Mouse (Mus musculus): ENCODE measurements at regions not wholly inside any gene's neighbourhood (a gene's known extent, or its start where the extent isn't known, plus 50 kb on each side); places are given as distances from the start of the nearest gene placed in this dataset.

GRCm38 (mm10) chr12:27037922-27038321 is 304.5 kb downstream of the Sox11 start:
- Histone ChIP-seq H3K4me2 (ENCODE audit: low read length) (no peak overlapping the region), H3K27me3 (replicated peaks; ENCODE audit: control insufficient read depth, insufficient read depth, low read length) (no peaks in the 10 kb centered on the region), H3K4me1 (replicated peaks; ENCODE audit: control insufficient read depth, insufficient read depth, low read length) (no peaks in the 10 kb centered on the region), H3K4me3 (replicated peaks; ENCODE audit: low read length) (no peak overlapping the region), H3K27ac (ENCODE audit: low read length) (no peak overlapping the region), H3K9ac (replicated peaks; ENCODE audit: low read depth, low read length) (no peak overlapping the region), H3K36me3 (ENCODE audit: control insufficient read depth, insufficient read depth) (no peaks in the 10 kb centered on the region), H3K9me3 (ENCODE audit: control insufficient read depth, low read length) (no peaks in the 10 kb centered on the region)
- WGBS = 73% methylated on average over 2 of the region's 2 CpGs
- ATAC-seq = no peak

- Histone ChIP-seq H3K4me1 (replicated peaks; ENCODE audit: control insufficient read depth, insufficient read depth, low read length) (peaks cover 11% of the 10 kb centered on the region), H3K9me3 (ENCODE audit: control insufficient read depth, low read length) (no peaks in the 10 kb centered on the region), H3K27ac (ENCODE audit: low read length) (peak overlapping the region; percentile 20; the same call in 1 of the 2 replicates), H3K9ac (replicated peaks; ENCODE audit: low read depth, low read length) (no peak overlapping the region), H3K27me3 (replicated peaks; ENCODE audit: control insufficient read depth, insufficient read depth, low read length) (no peaks in the 10 kb centered on the region), H3K36me3 (ENCODE audit: control insufficient read depth, insufficient read depth) (no peaks in the 10 kb centered on the region), H3K4me3 (replicated peaks; ENCODE audit: low read length) (no peak overlapping the region), H3K4me2 (ENCODE audit: low read length) (no peak overlapping the region)
- ATAC-seq = no peak; the same call in 1 of the 2 replicates
- WGBS = 50% methylated on average over 4 of the region's 4 CpGs
Observed at GRCm38 (mm10) chr12:27019751-27020150, 322.6 kb downstream of the Sox11 start.

GRCm38 (mm10) chr12:27018366-27018765 is 324.0 kb downstream of the Sox11 start:
- no peaks in the 10 kb centered on the region for H3K27me3 ChIP-seq (replicated peaks; ENCODE audit: control insufficient read depth, insufficient read depth, low read length)
- no peak overlapping the region for H3K4me2 ChIP-seq (ENCODE audit: low read length)
- 42% methylated on average over 7 of the region's 7 CpGs for WGBS
- H3K9me3 ChIP-seq (ENCODE audit: control insufficient read depth, low read length) = no peaks in the 10 kb centered on the region
- no peak overlapping the region; the same call in 1 of the 2 replicates for H3K9ac ChIP-seq (replicated peaks; ENCODE audit: low read depth, low read length)
- H3K4me1 ChIP-seq (replicated peaks; ENCODE audit: control insufficient read depth, insufficient read depth, low read length) = peaks cover 11% of the 10 kb centered on the region
- H3K4me3 ChIP-seq (replicated peaks; ENCODE audit: low read length) = no peak overlapping the region
- no peak for ATAC-seq
- no peak overlapping the region for H3K27ac ChIP-seq (ENCODE audit: low read length)
- no peaks in the 10 kb centered on the region for H3K36me3 ChIP-seq (ENCODE audit: control insufficient read depth, insufficient read depth)

- H3K4me1 ChIP-seq (replicated peaks; ENCODE audit: control insufficient read depth, insufficient read depth, low read length) = no peaks in the 10 kb centered on the region
- no peak overlapping the region for H3K9ac ChIP-seq (replicated peaks; ENCODE audit: low read depth, low read length)
- H3K4me2 ChIP-seq (ENCODE audit: low read length) = no peak overlapping the region
- H3K27ac ChIP-seq (ENCODE audit: low read length) = no peak overlapping the region
- H3K27me3 ChIP-seq (replicated peaks; ENCODE audit: control insufficient read depth, insufficient read depth, low read length) = no peaks in the 10 kb centered on the region
- no peaks in the 10 kb centered on the region for H3K9me3 ChIP-seq (ENCODE audit: control insufficient read depth, low read length)
- H3K4me3 ChIP-seq (replicated peaks; ENCODE audit: low read length) = no peak overlapping the region
- no peaks in the 10 kb centered on the region for H3K36me3 ChIP-seq (ENCODE audit: control insufficient read depth, insufficient read depth)
- ATAC-seq = peak; percentile 26; the same call in 1 of the 2 replicates
Observed at GRCm38 (mm10) chr12:26999287-26999686, 343.1 kb downstream of the Sox11 start.

- Histone ChIP-seq H3K4me1 (replicated peaks; ENCODE audit: control insufficient read depth, insufficient read depth, low read length) (peaks cover 4% of the 10 kb centered on the region; the same call in 1 of the 2 replicates), H3K9me3 (ENCODE audit: control insufficient read depth, low read length) (no peaks in the 10 kb centered on the region), H3K4me3 (replicated peaks; ENCODE audit: low read length) (no peak overlapping the region), H3K27me3 (replicated peaks; ENCODE audit: control insufficient read depth, insufficient read depth, low read length) (no peaks in the 10 kb centered on the region), H3K36me3 (ENCODE audit: control insufficient read depth, insufficient read depth) (no peaks in the 10 kb centered on the region), H3K4me2 (ENCODE audit: low read length) (no peak overlapping the region), H3K27ac (ENCODE audit: low read length) (no peak overlapping the region), H3K9ac (replicated peaks; ENCODE audit: low read depth, low read length) (no peak overlapping the region)
- 14% methylated on average over 8 of the region's 8 CpGs for WGBS
- ATAC-seq = peak; percentile 89
Observed at GRCm38 (mm10) chr12:26976284-26977065, 365.9 kb downstream of the Sox11 start.

- Histone ChIP-seq H3K9ac (replicated peaks; ENCODE audit: low read depth, low read length) (no peak overlapping the region), H3K36me3 (ENCODE audit: control insufficient read depth, insufficient read depth) (no peaks in the 10 kb centered on the region)
- WGBS = 88% methylated on average over 4 of the region's 4 CpGs
Observed at GRCm38 (mm10) chr12:26972495-26973113, 369.8 kb downstream of the Sox11 start.

GRCm38 (mm10) chr12:26967018-26967737 is 375.2 kb downstream of the Sox11 start:
- Histone ChIP-seq H3K27ac (ENCODE audit: low read length) (peak overlapping the region; percentile 0; the same call in 1 of the 2 replicates), H3K36me3 (ENCODE audit: control insufficient read depth, insufficient read depth) (no peaks in the 10 kb centered on the region), H3K27me3 (replicated peaks; ENCODE audit: control insufficient read depth, insufficient read depth, low read length) (no peaks in the 10 kb centered on the region), H3K4me2 (ENCODE audit: low read length) (no peak overlapping the region), H3K4me3 (replicated peaks; ENCODE audit: low read length) (no peak overlapping the region), H3K9me3 (ENCODE audit: control insufficient read depth, low read length) (no peaks in the 10 kb centered on the region), H3K9ac (replicated peaks; ENCODE audit: low read depth, low read length) (no peak overlapping the region), H3K4me1 (replicated peaks; ENCODE audit: control insufficient read depth, insufficient read depth, low read length) (peaks cover 5% of the 10 kb centered on the region)
- 47% methylated on average over 16 of the region's 16 CpGs for WGBS
- ATAC-seq = no peak

More at GRCm38 (mm10) chr12:26972495-26973113, 369.8 kb downstream of the Sox11 start:
- Histone ChIP-seq H3K9me3 (ENCODE audit: control insufficient read depth, low read length) (no peaks in the 10 kb centered on the region), H3K4me3 (replicated peaks; ENCODE audit: low read length) (no peak overlapping the region), H3K27ac (ENCODE audit: low read length) (no peak overlapping the region), H3K4me2 (ENCODE audit: low read length) (no peak overlapping the region), H3K27me3 (replicated peaks; ENCODE audit: control insufficient read depth, insufficient read depth, low read length) (no peaks in the 10 kb centered on the region), H3K4me1 (replicated peaks; ENCODE audit: control insufficient read depth, insufficient read depth, low read length) (peaks cover 4% of the 10 kb centered on the region; the same call in 1 of the 2 replicates)
- ATAC-seq = no peak

- no peak overlapping the region for H3K4me2 ChIP-seq (ENCODE audit: low read length)
- H3K36me3 ChIP-seq (ENCODE audit: control insufficient read depth, insufficient read depth) = no peaks in the 10 kb centered on the region
- H3K4me3 ChIP-seq (replicated peaks; ENCODE audit: low read length) = no peak overlapping the region
- no peak for ATAC-seq
- H3K9ac ChIP-seq (replicated peaks; ENCODE audit: low read depth, low read length) = no peak overlapping the region
- H3K27me3 ChIP-seq (replicated peaks; ENCODE audit: control insufficient read depth, insufficient read depth, low read length) = no peaks in the 10 kb centered on the region
- H3K9me3 ChIP-seq (ENCODE audit: control insufficient read depth, low read length) = no peaks in the 10 kb centered on the region
- peaks cover 5% of the 10 kb centered on the region for H3K4me1 ChIP-seq (replicated peaks; ENCODE audit: control insufficient read depth, insufficient read depth, low read length)
- no peak overlapping the region for H3K27ac ChIP-seq (ENCODE audit: low read length)
Observed at GRCm38 (mm10) chr12:26963917-26964316, 378.5 kb downstream of the Sox11 start.

GRCm38 (mm10) chr12:26939831-26940230 is 402.5 kb downstream of the Sox11 start:
- Histone ChIP-seq H3K27ac (ENCODE audit: low read length) (no peak overlapping the region), H3K27me3 (replicated peaks; ENCODE audit: control insufficient read depth, insufficient read depth, low read length) (no peaks in the 10 kb centered on the region), H3K4me2 (ENCODE audit: low read length) (no peak overlapping the region), H3K4me3 (replicated peaks; ENCODE audit: low read length) (no peak overlapping the region), H3K9me3 (ENCODE audit: control insufficient read depth, low read length) (peaks cover 3% of the 10 kb centered on the region; the same call in 1 of the 2 replicates), H3K36me3 (ENCODE audit: control insufficient read depth, insufficient read depth) (no peaks in the 10 kb centered on the region), H3K9ac (replicated peaks; ENCODE audit: low read depth, low read length) (no peak overlapping the region), H3K4me1 (replicated peaks; ENCODE audit: control insufficient read depth, insufficient read depth, low read length) (peaks cover 18% of the 10 kb centered on the region)
- no peak for ATAC-seq
- WGBS = 35% methylated on average over 2 of the region's 2 CpGs

All from forebrain, embryonic 16.5 days (tissue).